Mouse (Mus musculus): ENCODE measurements around the gene Ltbr. TPM values are rescaled to one million over a fixed set of nuclear protein-coding genes. Genes with fewer than 3 reads are reported as not detected.
A peak's percentile ranks its signal among the peaks of the same experiment; 100 is the strongest.

Ltbr gene
- total and polyA plus RNA-seq, 3 experiments: 47.6 to 64.2 TPM; not detected in 1

- Histone ChIP-seq H3K9ac (ENCODE audit: control insufficient read depth, low read depth, low read length, poor library complexity, severe bottlenecking) (no peak overlapping the region), H3K27ac (ENCODE audit: control insufficient read depth, low read depth, low read length) (no peak overlapping the region), H3K9me3 (replicated peaks; ENCODE audit: insufficient read depth, low read length) (no peaks in the 10 kb centered on the region), H3K4me3 (ENCODE audit: control insufficient read depth in 1 of 2, insufficient read depth in 1 of 2, low read depth in 2 of 2, low read length in 2 of 2) (no peak overlapping the region), H3K36me3 (ENCODE audit: control insufficient read depth in 1 of 2, insufficient read depth in 2 of 2, low read length in 2 of 2) (peaks cover 0 to 2% of the 10 kb centered on the region in 2 experiments; a peak in 1 of 4 replicates), H3K27me3 (ENCODE audit: control insufficient read depth in 1 of 2, insufficient read depth in 2 of 2, low read length in 2 of 2) (no peaks in the 10 kb centered on the region), H3K79me2 (ENCODE audit: control insufficient read depth, insufficient read depth, low read length, poor library complexity) (no peaks in the 10 kb centered on the region), H3K4me1 (ENCODE audit: control insufficient read depth in 1 of 2, insufficient read depth in 2 of 2, low read length in 2 of 2) (peaks cover 0 to 2% of the 10 kb centered on the region in 2 experiments; a peak in 1 of 4 replicates)
- no peak for DNase-seq (ENCODE audit: low read depth, low spot score)
- no peak for TF ChIP-seq POLR2A (IDR thresholded peaks at IDR 0.05; ENCODE audit: control insufficient read depth in 1 of 2, insufficient read depth in 1 of 2, low read depth in 1 of 2, low read length in 2 of 2, poor library complexity in 1 of 2)
- no peak for TF ChIP-seq MAFK (IDR thresholded peaks at IDR 0.05; ENCODE audit: borderline replicate concordance, low read depth, low read length)
- TF ChIP-seq HCFC1 (IDR thresholded peaks at IDR 0.05; ENCODE audit: low read depth, low read length): no peak
- no peak for TF ChIP-seq KAT2A (conservative IDR thresholded peaks at IDR 0.05; ENCODE audit: low read depth, low read length)
Observed at GRCm38 (mm10) chr6:125360846-125361245, 47.2 kb upstream of the Ltbr start.

GRCm38 (mm10) chr6:125359999-125360398 lies 46.3 kb upstream of the Ltbr start:
- H3K4me3 ChIP-seq (ENCODE audit: control insufficient read depth in 1 of 2, insufficient read depth in 1 of 2, low read depth in 2 of 2, low read length in 2 of 2): no peak overlapping the region

GRCm38 (mm10) chr6:125357334-125357733 lies 43.6 kb upstream of the Ltbr start:
- no peak overlapping the region for H3K27ac ChIP-seq (ENCODE audit: control insufficient read depth, low read depth, low read length)

More at GRCm38 (mm10) chr6:125359999-125360398, 46.3 kb upstream of the Ltbr start:
- H3K9me3 ChIP-seq (replicated peaks; ENCODE audit: insufficient read depth, low read length): no peaks in the 10 kb centered on the region
- no peak overlapping the region for H3K27ac ChIP-seq (ENCODE audit: control insufficient read depth, low read depth, low read length)
- H3K79me2 ChIP-seq (ENCODE audit: control insufficient read depth, insufficient read depth, low read length, poor library complexity): no peaks in the 10 kb centered on the region
- H3K4me1 ChIP-seq (ENCODE audit: control insufficient read depth in 1 of 2, insufficient read depth in 2 of 2, low read length in 2 of 2): peaks cover 2 to 4% of the 10 kb centered on the region in 2 experiments
- peaks cover 2 to 5% of the 10 kb centered on the region in 2 experiments; a peak in 3 of 4 replicates for H3K36me3 ChIP-seq (ENCODE audit: control insufficient read depth in 1 of 2, insufficient read depth in 2 of 2, low read length in 2 of 2)
- H3K9ac ChIP-seq (ENCODE audit: control insufficient read depth, low read depth, low read length, poor library complexity, severe bottlenecking): no peak overlapping the region
- DNase-seq (ENCODE audit: low read depth, low spot score): peak; percentile 28
- TF ChIP-seq EP300 (IDR thresholded peaks at IDR 0.05; ENCODE audit: low read depth in 1 of 2, low read length in 2 of 2) (no peak), E2F4 (IDR thresholded peaks at IDR 0.05; ENCODE audit: borderline replicate concordance, low read depth, low read length) (no peak), ETS1 (IDR thresholded peaks at IDR 0.05; ENCODE audit: low read depth, low read length) (no peak), CTCF (IDR thresholded peaks at IDR 0.05 in 2 of 3, conservative IDR thresholded peaks at IDR 0.05 in 1 of 3; ENCODE audit: control insufficient read depth in 1 of 3, insufficient read depth in 1 of 3, low read depth in 2 of 3, low read length in 3 of 3, poor library complexity in 1 of 3, severe bottlenecking in 1 of 3) (peak in 2 of 3 experiments; percentile 4 to 13; a peak in 2 of 6 replicates), MYB (IDR thresholded peaks at IDR 0.05; ENCODE audit: low read depth, low read length) (no peak)
- H3K27me3 ChIP-seq (ENCODE audit: control insufficient read depth in 1 of 2, insufficient read depth in 2 of 2, low read length in 2 of 2): no peaks in the 10 kb centered on the region

More at GRCm38 (mm10) chr6:125357334-125357733, 43.6 kb upstream of the Ltbr start:
- no peaks in the 10 kb centered on the region for H3K27me3 ChIP-seq (ENCODE audit: control insufficient read depth in 1 of 2, insufficient read depth in 2 of 2, low read length in 2 of 2)
- no peak overlapping the region for H3K4me3 ChIP-seq (ENCODE audit: control insufficient read depth in 1 of 2, insufficient read depth in 1 of 2, low read depth in 2 of 2, low read length in 2 of 2)
- no peak overlapping the region for H3K9ac ChIP-seq (ENCODE audit: control insufficient read depth, low read depth, low read length, poor library complexity, severe bottlenecking)
- no peaks in the 10 kb centered on the region for H3K9me3 ChIP-seq (replicated peaks; ENCODE audit: insufficient read depth, low read length)
- H3K79me2 ChIP-seq (ENCODE audit: control insufficient read depth, insufficient read depth, low read length, poor library complexity): 0 out of 2 replicates have a peak, but pooled peaks cover 3% of the 10 kb centered on the region
- TF ChIP-seq NRF1 (IDR thresholded peaks at IDR 0.05; ENCODE audit: insufficient read depth, low read depth, low read length, poor library complexity, severe bottlenecking) (no peak), ZKSCAN1 (IDR thresholded peaks at IDR 0.05; ENCODE audit: low read depth, low read length) (no peak), CHD2 (IDR thresholded peaks at IDR 0.05; ENCODE audit: low read length) (no peak), USF1 (IDR thresholded peaks at IDR 0.05; ENCODE audit: low read depth, low read length) (no peak), NELFE (IDR thresholded peaks at IDR 0.05; ENCODE audit: low read depth, low read length) (no peak), GATA1 (IDR thresholded peaks at IDR 0.05; ENCODE audit: low read depth, low read length) (no peak), MAX (IDR thresholded peaks at IDR 0.05; ENCODE audit: low read length) (no peak), KAT2A (conservative IDR thresholded peaks at IDR 0.05; ENCODE audit: low read depth, low read length) (no peak)
- peaks cover 2 to 24% of the 10 kb centered on the region in 2 experiments; a peak in 3 of 4 replicates for H3K36me3 ChIP-seq (ENCODE audit: control insufficient read depth in 1 of 2, insufficient read depth in 2 of 2, low read length in 2 of 2)
- DNase-seq (ENCODE audit: low read depth, low spot score): no peak
- peaks cover 7 to 29% of the 10 kb centered on the region in 2 experiments for H3K4me1 ChIP-seq (ENCODE audit: control insufficient read depth in 1 of 2, insufficient read depth in 2 of 2, low read length in 2 of 2)
